Mouse (Mus musculus): ENCODE measurements around the gene Prl2b1.

Prl2b1 gene

DNA sequence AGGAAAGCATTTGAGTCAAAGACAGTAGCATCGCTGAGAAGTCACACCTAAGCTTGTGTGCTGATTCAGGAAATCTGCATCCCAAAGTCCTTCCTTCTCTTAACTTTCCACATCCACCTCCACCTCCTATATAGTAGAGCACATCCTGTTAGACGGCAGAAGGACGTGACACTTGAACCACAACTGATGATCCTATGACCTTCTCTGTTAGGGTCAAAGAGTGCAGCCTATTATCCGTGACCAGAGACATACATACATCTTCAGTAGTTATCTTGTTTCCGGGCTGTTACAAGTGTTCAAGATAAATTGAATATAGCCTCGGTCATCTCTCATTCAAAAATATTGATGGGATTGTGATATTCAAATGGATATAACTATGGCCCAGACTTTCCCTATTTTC, at the start of gene Prl2b1:
Gene Prl2b1 (minus strand): TSS at position 101 of the 400 bp plus-strand sequence.
- no peak for DNase-seq (ENCODE audit: inconsistent age in 2 of 2, low spot score in 1 of 2)

DNA sequence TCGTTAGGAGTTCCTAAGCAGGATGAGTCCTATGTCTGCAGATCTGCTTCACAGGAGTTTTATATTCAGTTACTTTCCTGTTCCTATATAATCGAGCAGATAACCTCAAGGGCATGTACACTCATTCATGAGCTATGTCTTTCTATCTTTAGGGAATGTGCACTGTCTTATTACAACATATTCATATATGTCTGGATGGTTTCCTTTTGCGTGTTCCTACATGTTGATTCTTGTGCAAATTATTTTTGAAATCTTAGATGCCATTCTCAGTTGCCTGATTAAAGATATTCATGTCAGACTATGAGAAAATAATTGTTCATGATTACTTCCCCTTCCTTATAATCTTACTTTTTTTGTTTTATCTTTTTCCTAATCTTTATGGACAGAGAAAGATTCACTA, 47.9 kb upstream of the Prl2b1 start, which contains the start of gene Prl8a6:
Gene Prl8a6 (minus strand): TSS at position 101 of the 400 bp plus-strand sequence.
- no peak for DNase-seq (ENCODE audit: inconsistent age in 2 of 2, low spot score in 1 of 2)

DNA sequence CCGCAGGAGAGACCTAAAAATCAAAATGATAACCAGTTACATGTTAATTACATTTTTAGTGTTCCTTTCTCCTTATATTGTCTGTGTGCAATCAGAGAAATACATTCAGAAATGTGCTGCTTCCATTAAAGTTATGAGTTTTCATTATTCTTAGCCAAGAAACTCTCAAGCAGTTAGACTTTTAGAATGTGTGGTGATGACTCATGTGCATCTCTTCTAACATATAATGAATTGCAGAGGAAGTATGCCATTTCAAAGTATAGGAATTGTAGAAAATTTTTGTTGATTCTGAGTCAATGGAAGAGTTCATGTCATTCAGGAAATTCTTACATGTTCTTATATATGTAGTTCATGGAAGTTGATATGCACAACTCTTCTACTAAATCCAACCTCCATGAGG, 42.5 kb upstream of the Prl2b1 start:
- DNase-seq (ENCODE audit: inconsistent age in 2 of 2, low spot score in 1 of 2), result no peak

DNA sequence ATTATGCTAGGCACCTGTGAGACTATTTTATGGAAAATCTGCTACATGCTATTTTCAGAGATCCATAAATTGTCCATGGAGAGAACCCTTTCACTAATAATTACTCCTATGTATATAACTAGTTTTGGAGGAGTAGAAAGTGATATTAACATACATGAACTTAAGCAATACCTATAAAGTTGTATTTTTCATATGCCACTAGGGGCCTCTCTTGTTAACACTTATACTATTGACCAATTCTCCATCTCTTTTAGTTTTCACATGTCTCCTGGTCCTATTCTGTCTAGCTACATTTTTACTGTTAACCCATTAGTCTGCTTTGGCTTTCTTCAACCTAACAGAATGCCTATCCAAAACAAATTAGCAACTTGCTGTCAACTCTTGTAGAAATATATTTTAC, 23.0 kb upstream of the Prl2b1 start:
- no peak for DNase-seq (ENCODE audit: inconsistent age in 2 of 2, low spot score in 1 of 2)

DNA sequence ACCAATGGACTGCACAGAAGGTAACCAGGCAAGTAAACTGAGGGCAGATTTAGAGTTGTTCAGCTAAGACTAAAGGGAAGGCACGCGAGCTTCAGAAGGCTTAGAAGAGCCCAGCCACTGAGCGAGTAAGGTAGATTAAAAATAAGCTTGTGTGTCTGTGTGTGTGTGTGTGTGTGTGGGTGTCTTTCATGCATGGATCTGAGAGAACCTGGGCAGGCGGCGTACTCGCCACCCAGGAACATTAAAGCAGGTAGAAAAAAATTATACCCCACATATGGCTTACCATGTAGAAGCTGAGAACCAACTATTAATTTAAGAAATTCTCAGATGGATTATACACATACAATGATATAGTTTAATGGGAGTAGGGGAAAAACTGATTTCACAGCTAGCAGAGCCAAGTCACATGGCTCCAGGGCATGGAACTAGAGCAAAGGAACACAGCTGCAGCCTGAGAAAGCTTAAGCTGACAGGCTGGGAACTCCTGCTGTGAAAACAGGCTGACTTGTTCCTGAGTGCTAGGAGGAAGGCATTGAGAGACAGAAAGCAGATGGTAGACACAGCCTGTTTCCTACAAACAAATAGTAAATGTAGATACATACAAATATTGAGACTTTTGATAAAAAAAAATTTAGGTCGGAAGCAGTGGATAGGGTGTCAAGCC, 8.5 kb upstream of the Prl2b1 start:
- DNase-seq (ENCODE audit: inconsistent age in 2 of 2, low spot score in 1 of 2), result no peak

DNA sequence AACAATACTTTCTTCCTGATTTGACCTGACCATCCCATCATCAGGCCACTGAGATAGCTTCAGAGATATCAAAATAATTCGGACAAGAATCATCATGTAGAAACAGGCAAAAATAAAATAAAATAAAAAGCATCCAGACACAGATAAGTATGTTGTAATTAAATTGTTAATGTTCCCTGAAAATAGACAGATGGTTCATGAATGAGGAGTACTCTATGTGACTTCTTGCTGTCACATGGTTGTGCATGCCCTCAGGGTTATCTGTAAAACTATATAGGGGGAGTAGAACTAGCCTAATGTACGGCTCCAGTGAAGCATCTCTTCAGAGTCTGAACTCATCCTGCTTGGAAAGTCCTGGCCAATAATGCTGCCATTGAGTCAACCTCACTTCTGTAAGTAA, 45.3 kb downstream of the Prl2b1 start, which contains the start of gene Prl8a2:
Gene Prl8a2 (plus strand): TSS at position 301 of the 400 bp plus-strand sequence.
- no peak for DNase-seq (ENCODE audit: inconsistent age in 2 of 2, low spot score in 1 of 2)

DNA sequence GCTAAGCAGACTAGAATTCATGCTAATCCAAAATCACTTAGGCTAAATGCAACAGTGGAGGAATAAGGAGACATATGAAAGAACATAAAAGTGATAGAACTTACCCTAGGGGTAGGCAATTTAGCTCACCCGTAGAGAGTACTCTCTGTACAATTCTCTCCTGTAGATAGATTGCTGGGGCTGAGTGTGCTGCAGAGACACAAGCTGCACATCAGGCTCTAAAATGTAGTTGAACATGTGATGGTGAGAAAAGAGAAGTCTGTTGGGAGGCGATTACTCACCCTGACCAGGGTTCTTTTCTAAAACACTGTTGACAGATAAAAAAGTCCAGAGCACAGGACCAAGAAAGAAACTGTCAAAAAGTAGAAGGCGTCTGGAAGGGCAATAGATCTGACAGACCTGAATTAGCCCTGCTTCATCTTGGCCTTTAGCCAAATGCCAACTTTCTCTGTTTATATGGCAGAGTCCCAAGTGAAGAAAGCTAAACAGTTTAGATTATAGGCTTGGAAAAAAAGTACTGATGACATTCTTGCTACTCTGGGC, 47.8 kb downstream of the Prl2b1 start:
- no peak for DNase-seq (ENCODE audit: inconsistent age in 2 of 2, low spot score in 1 of 2)

DNA sequence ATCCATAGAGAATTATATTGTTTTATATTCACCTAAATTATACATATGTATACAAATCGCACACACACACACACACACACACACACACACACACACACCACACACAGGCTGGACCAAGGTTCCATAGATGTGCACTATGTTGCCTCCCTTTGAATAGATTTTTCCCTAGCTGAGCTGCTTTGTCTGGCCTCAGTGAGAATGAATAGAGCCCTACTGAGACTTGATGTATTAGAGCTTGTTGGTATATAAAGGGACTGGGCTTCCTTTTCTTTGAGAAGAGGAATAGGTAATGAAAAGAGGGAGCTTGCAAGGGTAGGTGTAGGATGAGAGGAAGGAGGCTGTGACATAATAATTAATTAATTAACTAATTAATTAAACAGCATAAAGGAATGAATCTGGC, 55.7 kb downstream of the Prl2b1 start:
- DNase-seq (ENCODE audit: inconsistent age in 2 of 2, low spot score in 1 of 2), result no peak

Measured in adrenal gland, adult (tissue).